Mouse (Mus musculus): ENCODE data around the gene Rpgrip1l.

Rpgrip1l gene

DNA sequence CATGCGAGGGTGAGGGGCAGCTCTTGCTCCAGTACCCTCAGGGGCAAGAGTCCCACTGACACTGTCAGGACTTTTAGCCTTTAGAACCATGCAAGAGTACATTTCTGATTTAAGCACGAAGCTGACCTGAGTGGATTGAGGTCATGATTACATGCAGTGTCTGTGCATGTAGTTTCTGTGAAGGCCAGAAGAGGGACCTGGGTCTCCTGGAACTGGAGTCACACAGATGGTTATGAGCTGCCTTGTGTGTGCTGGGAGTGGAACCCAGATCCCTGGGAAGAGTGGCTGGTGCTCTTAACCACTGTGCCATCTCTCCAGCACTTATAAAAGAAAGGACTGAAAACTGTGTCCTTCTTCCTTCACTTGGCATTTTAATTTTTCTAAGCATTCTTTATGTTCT lies 111.9 kb downstream of the Rpgrip1l start:
- no peak for DNase-seq (ENCODE audit: low spot score)

DNA sequence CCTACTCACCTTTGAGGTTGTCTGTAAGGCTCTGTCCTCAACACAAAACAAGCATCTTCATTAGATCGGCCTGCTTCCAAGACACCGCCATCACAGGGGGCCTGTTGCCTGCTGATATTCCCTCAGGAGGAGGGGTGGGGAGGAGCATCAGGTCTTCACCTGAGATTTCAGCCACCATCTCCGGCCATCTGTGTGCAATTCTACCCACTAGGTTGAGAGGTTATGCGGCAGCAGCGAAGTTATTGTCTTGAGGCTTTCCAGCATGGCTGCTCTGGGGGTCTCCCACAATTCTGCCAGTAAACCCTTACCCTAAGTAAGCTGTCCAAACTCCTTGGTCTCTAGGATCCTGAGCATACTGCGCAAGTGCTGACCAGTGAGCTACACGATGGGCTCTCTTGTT lies 113.2 kb downstream of the Rpgrip1l start, which contains the start of gene Aktip:
Aktip (minus strand) TSS at position 101 of the 400 bp plus-strand sequence.
- no peak for DNase-seq (ENCODE audit: low spot score)

DNA sequence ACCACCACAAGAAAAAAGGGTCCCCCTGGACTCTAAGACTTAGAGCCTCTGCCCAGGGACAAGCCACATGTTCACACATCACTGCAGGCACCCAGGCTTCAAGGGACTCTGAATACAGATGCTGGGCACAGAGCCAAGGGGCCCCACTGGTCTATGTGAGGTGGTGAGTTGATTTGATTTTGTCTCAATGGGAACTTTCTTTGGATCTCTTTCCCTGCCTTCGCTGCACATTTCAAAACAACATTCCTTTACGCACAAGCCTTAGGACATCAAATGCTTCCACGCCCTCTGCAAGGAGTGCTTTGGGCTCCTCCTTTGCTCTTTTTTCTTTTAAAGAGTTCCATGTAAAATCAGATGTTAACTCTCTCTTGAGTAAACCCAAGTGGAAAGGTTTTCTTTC lies 115.0 kb downstream of the Rpgrip1l start:
- DNase-seq (ENCODE audit: low spot score) = no peak

DNA sequence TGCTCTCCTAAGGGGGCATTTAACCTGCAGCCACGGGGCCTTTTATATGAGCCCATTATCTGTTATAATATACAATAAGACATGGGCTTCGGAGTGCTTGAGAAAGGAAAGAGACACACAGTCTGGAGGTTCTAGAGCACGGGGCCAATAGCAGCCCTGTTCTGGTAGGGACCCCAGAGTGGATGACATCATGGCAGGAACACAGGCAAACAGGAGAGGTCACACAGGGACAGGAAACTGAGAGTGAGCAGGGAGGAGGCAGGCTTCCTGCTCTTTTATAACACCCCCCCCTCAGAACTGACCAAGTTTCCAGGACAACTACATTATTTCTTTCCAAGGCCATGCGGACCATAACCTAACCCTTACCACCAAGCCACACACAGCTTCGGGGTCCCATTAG lies 115.8 kb downstream of the Rpgrip1l start:
- no peak for DNase-seq (ENCODE audit: low spot score)

DNA sequence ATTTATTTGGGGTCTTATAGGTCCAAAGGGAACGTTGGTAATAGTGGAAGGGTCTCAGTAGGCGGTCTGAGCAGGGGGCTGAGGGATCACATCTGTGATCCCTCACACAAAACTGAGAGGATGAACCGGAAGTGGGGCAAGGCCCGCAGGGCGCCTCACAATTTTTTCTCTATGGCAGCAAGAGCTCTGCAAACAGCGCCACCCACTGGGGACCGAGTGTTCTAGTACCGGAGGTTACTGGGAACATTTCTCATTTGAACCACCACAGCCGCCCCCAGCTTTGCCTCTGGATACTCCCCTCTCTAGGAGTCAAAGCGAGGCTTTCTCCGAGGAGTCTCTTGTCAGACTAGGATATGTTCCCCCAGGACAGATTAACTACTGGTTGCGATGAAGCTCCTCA lies 116.4 kb downstream of the Rpgrip1l start:
- no peak for DNase-seq (ENCODE audit: low spot score)

DNA sequence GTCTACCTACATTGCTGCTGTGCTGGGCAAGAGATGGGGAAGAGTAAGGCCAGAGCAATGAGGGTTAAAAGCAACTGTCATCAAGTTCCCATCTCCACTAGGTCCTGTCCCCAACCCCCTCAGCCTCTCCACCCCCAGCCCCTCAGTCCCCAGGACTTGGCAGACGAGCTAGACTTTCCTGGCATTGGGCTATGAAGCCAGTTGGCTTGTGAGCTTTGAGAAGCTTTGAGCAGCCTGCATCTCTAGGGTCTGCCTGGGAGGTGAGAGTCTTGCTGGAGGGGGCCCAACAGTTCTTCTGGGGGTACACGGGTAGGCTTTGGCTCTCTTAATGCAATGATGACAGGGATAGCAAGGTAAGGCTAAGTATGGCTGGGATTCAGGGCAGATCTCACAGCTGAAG lies 119.0 kb downstream of the Rpgrip1l start:
- DNase-seq (ENCODE audit: low spot score) = no peak

GRCm38 (mm10) chr8:91192941-91193340 lies 120.1 kb downstream of the Rpgrip1l start:
- no peak for DNase-seq (ENCODE audit: low spot score)

DNA sequence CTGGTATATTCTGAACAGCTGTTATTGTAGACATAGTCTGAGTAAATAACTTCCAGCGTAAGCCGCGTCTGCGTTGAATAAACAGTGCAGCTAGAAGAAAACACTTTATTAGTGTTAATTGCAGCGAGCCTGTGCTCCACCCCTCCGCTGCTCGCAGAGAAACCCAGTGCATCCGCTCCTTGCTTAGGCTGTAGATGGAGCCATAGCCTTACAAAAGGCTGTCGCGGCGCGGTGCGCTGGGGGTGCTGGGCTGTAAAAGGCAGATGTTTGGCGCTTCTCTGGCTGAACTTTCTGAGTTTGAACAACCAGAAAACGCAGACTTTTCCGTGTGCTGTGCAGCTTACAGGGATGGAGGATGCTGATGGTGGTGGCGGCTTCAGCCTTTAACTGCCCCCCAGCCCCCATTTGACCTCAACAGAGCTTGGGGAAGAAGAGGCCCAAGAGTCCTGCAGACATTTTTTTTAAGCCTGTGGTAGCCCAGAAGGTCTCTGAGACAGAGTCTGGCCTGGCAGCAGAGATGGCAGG lies 122.2 kb downstream of the Rpgrip1l start:
- DNase-seq (ENCODE audit: low spot score) = peak; percentile 55

DNA sequence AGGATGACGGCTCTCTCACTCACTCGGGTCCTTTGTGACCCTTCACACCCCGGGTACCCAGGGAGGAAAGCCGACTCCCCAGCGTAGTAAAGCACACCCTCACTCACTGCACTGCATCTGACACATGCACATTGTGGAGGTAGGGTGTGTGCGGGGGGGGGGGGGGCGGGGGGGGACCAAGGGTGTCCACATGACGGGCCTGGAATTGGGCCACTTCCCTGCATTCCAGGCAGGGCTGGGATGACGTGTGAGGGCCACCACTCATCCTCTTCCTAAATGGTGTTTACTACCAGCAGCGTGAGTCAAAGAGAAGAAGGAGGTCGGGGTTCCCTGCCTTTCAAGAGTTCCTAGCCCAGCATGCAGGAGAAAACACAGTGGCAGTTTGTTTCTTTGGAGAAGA lies 124.9 kb downstream of the Rpgrip1l start:
- no peak for DNase-seq (ENCODE audit: low spot score)

DNA sequence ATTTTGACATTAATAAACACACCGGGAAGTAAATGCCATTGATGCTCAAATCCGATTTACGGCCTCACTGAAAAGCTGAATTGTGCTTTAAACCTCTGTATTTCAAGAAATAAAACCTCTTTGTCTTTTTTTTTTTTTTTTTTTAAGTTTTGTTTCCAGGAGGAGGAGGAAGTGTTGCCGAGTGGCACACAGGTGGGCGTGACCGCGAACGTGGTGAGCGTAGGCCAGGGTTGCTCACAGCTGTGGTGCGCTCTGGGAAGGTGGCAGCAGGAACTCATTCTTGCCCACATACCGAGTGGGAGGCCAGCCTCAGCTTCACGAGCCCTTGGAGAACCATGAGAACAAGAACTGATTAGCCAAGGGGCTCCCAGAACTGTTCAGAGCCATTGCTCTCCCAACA lies 126.7 kb downstream of the Rpgrip1l start:
- DNase-seq (ENCODE audit: low spot score) = no peak

- DNase-seq (ENCODE audit: low spot score) = no peak
Measured at GRCm38 (mm10) chr8:91177708-91178107, 135.4 kb downstream of the Rpgrip1l start.

GRCm38 (mm10) chr8:91176176-91176575 lies 136.9 kb downstream of the Rpgrip1l start:
- no peak for DNase-seq (ENCODE audit: low spot score)

DNA sequence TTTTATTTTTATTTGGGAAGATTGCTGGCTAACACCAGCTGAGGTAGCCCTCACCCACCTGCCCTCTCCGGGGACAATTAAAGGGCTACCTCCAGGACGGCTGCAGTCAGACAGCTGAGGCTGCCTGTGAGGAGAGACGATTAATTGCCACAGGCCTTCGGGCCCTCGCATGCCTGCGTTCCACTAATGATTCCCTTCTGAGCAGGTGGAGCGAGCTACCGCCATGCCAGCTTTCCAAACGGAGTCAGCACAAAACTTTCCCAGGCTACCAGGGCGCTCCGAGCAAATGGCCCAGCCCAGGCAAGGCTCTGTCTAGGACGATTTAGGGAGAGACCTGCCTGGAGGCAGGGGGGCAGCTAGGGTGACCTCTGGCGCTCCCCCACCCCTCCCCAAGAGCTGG lies 141.5 kb downstream of the Rpgrip1l start:
- DNase-seq (ENCODE audit: low spot score) = no peak

- no peak for DNase-seq (ENCODE audit: low spot score)
Measured at GRCm38 (mm10) chr8:91170914-91171313, 142.1 kb downstream of the Rpgrip1l start.

DNA sequence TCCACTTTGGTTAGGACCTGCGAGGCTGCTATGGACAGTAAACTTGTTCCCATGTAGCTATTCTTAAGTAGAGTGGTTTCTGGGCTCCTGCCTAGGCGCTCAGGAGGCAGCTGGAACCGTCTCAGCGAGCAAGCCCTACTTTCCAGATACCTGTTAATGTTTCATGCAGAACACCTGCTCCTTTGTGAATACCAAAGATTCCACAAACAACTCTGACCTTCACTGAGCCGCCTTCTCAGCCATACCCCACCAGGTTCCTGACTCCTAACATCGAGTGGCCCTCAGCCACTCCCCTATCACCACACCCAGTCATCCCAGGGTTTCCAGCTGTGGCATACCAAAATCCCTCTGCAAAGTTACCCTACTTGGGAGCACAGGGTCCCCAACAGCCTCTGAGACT lies 142.9 kb downstream of the Rpgrip1l start:
- DNase-seq (ENCODE audit: low spot score) = no peak

Measured in ovary, postnatal 14 days (tissue).